Mouse (Mus musculus) ZHBTc4 (cell line): Measurements from ENCODE around the gene Psmc6.

Source experiments
- DNase-seq: peaks from one replicate; pipeline ENCODE4 v3.0.0-alpha.2; 2011; ENCODE audit warnings: low read depth, low spot score

The Psmc6 gene

GRCm38 (mm10) chr14:45329589-45330181, at the start of gene Psmc6:
Gene Psmc6, plus strand, starts transcription at chr14:45329788.
- peak; percentile 95 for DNase-seq

GRCm38 (mm10) chr14:45282066-45282465, 47.5 kb upstream of the Psmc6 start:
- no peak for DNase-seq

DNA sequence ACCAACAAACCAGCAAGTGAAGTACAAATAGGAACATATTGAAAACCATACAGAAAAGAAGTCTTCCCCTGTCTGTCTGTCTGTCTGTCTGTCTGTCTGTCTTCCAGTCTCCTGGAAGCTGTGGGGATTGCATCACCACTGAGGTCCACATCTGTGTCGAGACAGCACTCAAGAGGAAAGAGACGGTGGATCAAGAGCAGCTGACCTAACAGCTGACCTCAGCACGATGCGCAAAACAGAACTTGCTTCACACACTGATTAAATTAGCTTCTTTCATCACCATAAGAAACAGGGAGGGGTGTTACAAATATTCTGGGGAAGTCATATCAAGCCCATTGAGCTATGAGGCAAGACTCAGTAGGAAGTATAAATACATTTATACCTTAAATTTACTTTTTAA, 38.0 kb upstream of the Psmc6 start:
- no peak for DNase-seq

DNA sequence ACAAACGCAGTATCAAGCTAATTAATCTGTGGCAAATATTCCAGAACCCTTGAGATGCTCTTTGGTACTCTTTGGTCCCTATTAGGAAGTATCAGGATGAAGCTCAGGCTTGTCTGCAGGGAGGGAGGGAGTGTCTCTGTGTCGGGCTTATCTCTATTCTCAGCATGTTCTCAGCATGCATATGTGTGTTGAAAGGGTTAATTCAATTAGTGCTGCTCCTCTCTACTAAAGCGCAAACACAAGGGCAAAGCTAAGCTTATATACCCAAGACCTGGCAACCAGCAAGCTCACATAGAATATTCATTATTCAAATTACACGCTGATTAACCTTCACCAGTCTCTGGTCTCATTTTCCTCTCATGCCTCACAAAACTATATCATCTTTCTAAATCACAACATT, 25.6 kb upstream of the Psmc6 start:
- DNase-seq: no peak

GRCm38 (mm10) chr14:45304389-45304788, 25.2 kb upstream of the Psmc6 start:
- DNase-seq: no peak

- no peak for DNase-seq
Measured at GRCm38 (mm10) chr14:45305852-45306251, 23.7 kb upstream of the Psmc6 start.

DNA sequence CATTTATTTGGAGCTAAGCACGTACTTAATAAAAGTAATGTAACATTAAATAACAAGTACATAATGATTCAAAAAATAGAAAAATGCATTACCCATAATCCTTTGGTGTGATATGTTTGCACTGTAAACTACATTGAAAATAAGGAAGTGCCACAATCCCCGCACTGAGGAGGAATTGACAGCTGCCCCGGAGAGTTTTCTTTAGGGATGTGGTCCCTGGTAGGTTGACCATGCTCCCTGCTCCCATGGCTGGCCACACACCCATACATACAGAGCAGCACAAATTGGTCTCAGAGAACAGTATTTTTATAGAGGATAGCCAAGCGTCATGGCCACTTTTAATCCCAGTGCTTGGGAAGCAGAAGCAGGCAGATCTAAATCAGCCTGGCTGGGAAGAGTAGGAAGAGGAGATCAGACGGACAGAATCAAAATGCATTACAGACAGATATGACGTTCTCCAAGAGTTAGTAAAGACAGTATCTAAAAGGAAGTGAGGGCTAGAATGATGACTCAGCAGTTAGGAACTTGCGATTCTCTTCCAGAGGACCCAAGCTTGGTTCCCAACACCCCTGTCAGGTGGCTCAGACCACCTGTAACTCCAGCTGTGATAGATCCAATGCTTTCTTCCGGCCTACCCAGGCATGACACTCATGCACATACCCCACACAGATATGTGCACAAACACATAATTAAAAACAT, 21.8 kb upstream of the Psmc6 start:
- DNase-seq: no peak

GRCm38 (mm10) chr14:45309646-45310045, 19.9 kb upstream of the Psmc6 start:
- no peak for DNase-seq

DNA sequence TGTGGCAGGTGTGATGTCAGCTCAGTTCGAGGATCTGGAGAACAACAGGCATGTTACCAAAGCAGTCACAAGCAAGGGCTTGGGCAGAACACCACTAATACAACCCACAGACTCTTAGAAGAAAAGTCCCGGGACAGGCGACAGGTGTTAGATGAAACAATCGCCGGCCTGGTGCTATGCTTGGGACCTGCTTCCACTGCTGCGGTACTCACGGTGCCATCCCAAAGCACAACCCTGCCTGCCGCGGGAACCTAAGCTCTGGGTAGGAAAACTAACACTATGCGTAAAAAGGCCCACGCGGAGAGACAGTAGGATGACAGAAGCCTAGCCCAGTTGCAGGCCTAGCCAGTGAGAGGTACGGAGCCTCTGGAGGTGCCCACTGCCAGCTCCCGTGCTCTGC, 19.5 kb upstream of the Psmc6 start:
- no peak for DNase-seq

DNA sequence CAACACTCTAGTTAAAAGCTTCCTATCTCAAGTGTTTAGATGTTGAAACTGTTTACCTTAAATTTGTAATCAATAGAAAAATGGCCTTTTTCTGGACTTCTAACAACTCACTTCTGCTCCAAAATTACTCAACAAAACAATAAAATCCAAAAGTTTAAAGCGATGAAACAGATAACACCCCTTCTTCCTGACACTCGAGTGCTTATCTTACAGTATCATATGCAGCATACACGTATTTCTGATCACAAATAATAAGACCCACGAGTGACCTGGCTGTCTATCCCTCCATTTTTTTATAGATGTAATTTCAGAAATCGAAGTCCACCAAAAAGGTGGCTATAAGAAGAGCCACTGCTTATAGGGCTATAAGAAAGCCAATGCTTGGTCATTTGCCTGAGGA, 12.7 kb upstream of the Psmc6 start:
- DNase-seq: no peak

GRCm38 (mm10) chr14:45317921-45318411, 11.6 kb upstream of the Psmc6 start:
- DNase-seq: no peak

GRCm38 (mm10) chr14:45318426-45319236, 11.0 kb upstream of the Psmc6 start, which contains the start of gene Ero1l:
Gene Ero1l, minus strand, starts transcription at chr14:45318771.
- peak; percentile 88 for DNase-seq

DNA sequence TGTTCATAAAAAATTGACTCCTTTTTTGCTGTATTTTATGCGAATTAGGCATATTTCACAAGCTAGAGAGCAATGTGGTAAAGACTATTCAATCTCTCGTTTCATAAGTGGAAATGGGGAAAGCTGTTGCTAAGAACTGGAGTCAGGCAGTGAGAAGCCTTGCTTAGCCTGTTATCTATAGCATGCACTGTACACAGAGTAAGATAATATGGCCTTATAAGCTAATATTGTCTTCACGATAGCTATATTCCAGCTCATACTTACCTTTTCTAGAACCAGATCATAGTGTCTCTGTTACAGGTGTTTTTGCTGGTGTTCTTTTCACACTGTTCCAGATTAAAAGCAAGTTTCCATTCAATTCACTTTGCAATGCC, 10.4 kb upstream of the Psmc6 start:
- no peak for DNase-seq

- no peak for DNase-seq
Measured at GRCm38 (mm10) chr14:45320111-45320510, 9.5 kb upstream of the Psmc6 start.

DNA sequence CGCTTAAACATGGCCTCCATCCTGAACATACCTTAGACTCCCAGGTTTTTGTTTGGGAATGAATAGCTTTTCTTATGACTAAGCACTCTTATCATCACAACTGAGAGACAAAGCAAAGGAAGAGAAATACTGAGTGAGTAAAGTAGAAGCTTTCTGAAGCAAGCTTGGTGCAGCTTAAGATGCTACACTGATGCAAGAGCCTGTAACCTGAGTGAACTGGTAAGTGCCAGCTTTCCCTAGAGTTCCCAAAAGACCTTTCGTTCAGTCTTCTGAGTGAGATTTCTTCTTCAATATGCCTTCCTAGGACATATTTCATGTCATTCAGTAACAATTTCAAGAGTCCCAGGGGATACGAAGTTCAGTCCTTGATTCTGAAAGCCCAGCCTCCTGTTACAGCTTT, 8.5 kb upstream of the Psmc6 start:
- DNase-seq: no peak

DNA sequence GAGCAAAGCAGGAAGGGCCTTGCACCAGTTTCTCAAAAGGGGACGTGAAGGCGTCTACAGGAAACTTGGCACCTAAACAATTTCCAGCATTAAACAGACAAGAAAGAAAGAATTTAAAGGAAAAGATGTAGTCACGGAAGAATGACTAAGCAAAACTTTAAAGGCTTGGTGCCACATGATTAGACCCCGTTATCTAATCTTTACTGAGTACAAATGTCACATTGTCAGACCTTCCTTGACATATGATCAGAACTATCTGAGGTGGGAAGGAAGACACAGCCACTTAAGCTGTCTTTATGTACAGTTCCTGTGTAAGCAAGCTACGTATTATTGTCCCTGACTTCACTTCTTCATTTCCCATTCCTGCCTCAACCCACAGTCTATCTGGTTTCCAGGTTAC, 8.0 kb upstream of the Psmc6 start:
- DNase-seq: no peak

GRCm38 (mm10) chr14:45322450-45322849, 7.1 kb upstream of the Psmc6 start:
- DNase-seq: no peak

GRCm38 (mm10) chr14:45323320-45323719, 6.3 kb upstream of the Psmc6 start:
- DNase-seq: no peak

- no peak for DNase-seq
Measured at GRCm38 (mm10) chr14:45325471-45325870, 4.1 kb upstream of the Psmc6 start.

- DNase-seq: no peak
Measured at GRCm38 (mm10) chr14:45328072-45328713, 1.4 kb upstream of the Psmc6 start.

DNA sequence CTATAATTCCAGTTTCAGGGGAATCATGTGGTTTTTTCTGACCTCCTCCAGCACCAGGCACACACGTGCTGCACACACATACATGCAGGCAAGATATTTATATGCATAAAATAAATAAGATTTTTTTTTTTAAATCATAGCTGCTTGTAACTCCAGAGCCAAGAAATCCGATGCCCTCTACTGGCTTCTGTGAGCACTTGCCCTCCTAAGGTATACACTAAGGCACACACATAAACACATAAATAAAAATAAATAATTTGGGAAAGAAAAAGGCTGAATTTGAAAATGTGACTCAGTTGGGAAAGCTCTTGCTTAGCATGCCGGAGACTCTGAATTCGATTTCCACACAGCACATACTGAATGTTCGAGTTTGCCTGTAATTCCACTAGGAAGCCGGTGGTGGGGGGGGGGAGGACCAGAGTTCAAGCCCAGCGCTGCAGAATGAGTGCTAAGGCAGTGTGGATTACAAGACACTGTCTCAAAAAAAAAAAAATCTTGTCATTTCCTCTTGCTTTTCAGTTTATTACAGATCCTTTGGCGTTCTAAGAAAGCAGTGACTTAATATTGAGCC, 485 bp upstream of the Psmc6 start:
- no peak for DNase-seq
